Mouse (Mus musculus) embryonic facial prominence, embryonic 11.5 days (tissue): ENCODE results near the gene Ppt2. TPM values are rescaled to one million over a fixed set of nuclear protein-coding genes. Genes with fewer than 3 reads are reported as not detected.

Experiments
- ATAC-seq: fragments of 200-750 bp; cut with Nextera tagmentation; replicated peaks from 2 replicates; pipeline ENCODE4 v1.8.0; 2017; ENCODE audit warnings: low read depth; ENCODE audit not compliant: insufficient number of reproducible peaks, low FRiP score, low TSS enrichment
- DNase-seq: peaks from one replicate; pipeline ENCODE4 v3.0.0-alpha.2; 2015; ENCODE audit warnings: low spot score
- H3K27ac ChIP-seq: fragments of 300-500 bp; sonication (generic); replicated peaks from 2 replicates; pipeline ENCODE4 v1.5.1; 2014; ENCODE audit warnings: mild to moderate bottlenecking, low read depth, low read length, control low read depth
- H3K27me3 ChIP-seq: fragments of 300-500 bp; sonication (generic); 2 replicates; pipeline ENCODE4 v1.6.1; 2014; ENCODE audit warnings: mild to moderate bottlenecking, low read length, moderate library complexity, mixed read lengths; ENCODE audit not compliant: control insufficient read depth, insufficient read depth
- H3K36me3 ChIP-seq: fragments of 300-500 bp; sonication (generic); replicated peaks from 2 replicates; pipeline ENCODE4 v1.6.1; 2014; ENCODE audit warnings: low read depth, mild to moderate bottlenecking, low read length, moderate library complexity, mixed read lengths; ENCODE audit not compliant: control insufficient read depth, insufficient read depth
- H3K4me1 ChIP-seq: fragments of 300-500 bp; sonication (generic); 2 replicates; pipeline ENCODE4 v1.6.1; 2014; ENCODE audit warnings: low read length, mixed read lengths; ENCODE audit not compliant: control insufficient read depth, insufficient read depth
- H3K4me2 ChIP-seq: fragments of 300-500 bp; sonication (generic); 2 replicates; pipeline ENCODE4 v1.6.1; 2014; ENCODE audit warnings: low read depth, mild to moderate bottlenecking, control low read depth, low read length, moderate library complexity
- H3K4me3 ChIP-seq: fragments of 300-500 bp; sonication (generic); 2 replicates; pipeline ENCODE4 v1.5.1; 2014; ENCODE audit warnings: low read depth, low read length, control low read depth
- H3K9ac ChIP-seq: fragments of 300-500 bp; sonication (generic); replicated peaks from 2 replicates; pipeline ENCODE4 v1.6.1; 2014; ENCODE audit warnings: mild to moderate bottlenecking, control low read depth, low read length
- H3K9me3 ChIP-seq: fragments of 300-500 bp; sonication (generic); replicated peaks from 2 replicates; pipeline ENCODE4 v1.6.1; 2016; ENCODE audit warnings: mild to moderate bottlenecking, low read length, inconsistent platforms, mixed read lengths; ENCODE audit not compliant: control insufficient read depth
- WGBS: fragments of 180-500 bp; shearing (Covaris S2); extraction: QIAGEN DNeasy Blood & Tissue Kit; methylation state at CpG from one replicate; pipeline ENCODE4 v1.1.7; 2014; 5-methylcytosine and 5-hydroxymethylcytosine counted together
- polyA plus RNA-seq: library from polyadenylated mRNA; unstranded; fragments of >200 nt; fragmentation: Nextera tagmentation; extraction: Ambion mirVana; gene quantifications from 2 replicates; pipeline ENCODE4 v1.2.1, GENCODE M21; 2014

The Ppt2 gene
- polyA plus RNA-seq, 1 experiment from 2014 or later: 20.0 TPM

DNA sequence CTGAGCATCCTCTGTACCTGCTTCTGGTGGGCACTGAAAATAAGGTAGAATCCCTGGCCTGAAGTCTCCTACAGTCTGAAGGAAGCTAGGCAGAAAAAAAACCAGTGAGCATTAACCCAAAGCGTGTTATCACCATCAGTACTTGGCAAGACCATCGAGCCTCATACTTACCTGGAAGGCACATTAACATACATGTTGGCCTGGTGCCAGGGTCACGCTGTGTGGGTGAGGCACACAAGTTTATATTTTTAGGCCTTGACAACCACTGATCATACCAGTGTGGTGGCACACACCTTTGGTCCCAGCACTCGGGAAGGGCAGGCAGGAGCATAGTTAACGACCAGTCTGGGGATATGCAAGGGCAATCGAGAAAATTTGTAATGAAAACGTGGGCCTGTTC lies 20.3 kb downstream of the Ppt2 start:
- Histone ChIP-seq H3K27ac (no peak overlapping the region), H3K9me3 (no peaks in the 10 kb centered on the region), H3K4me2 (no peak overlapping the region), H3K27me3 (no peaks in the 10 kb centered on the region), H3K36me3 (peaks cover 9% of the 10 kb centered on the region), H3K4me3 (no peak overlapping the region), H3K9ac (no peak overlapping the region), H3K4me1 (peaks cover 4% of the 10 kb centered on the region)
- WGBS: 91% methylated on average over 7 of the region's 7 CpGs
- DNase-seq (no peak), ATAC-seq (no peak)

DNA sequence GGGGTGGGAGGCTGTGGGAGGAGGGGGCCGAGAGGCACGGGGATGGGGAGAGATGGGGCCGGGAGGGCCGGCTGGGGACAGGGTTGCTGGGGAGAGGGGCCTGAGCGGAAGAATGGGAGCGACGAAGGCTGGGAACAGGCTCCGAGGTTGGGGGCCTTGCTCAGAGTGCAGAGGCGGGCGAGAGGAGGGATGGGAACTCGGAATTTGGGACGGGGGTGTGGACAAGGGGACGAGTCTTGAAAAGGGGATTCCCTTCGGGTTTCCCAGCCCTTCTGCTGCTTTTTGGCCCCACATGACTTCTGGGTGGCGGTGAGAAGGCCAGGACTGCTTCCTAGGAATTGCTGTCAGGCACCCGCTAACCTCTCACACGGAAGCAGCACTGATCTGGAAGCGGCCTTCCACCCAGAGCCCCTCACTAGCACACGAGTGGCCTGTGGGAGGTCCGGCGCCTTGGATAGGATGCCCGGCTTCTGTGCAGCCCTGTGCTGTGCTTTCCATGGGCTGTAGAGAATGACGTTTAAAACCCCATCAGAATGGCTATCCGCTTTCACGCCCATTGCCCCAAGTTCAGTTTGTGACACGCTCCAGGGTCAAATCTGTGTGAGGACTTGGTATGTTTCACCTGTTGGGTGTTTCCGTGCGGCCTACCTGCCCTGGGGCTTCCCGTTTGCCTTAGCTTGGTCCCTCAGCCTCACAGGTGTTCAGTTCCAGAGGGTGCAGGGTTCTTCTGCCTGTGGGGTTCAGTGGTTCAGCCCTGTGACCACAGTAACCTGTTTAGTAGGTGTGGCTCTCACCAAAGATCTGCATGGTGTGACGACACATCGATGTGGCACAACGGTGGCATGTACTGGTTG lies 21.9 kb downstream of the Ppt2 start:
- H3K27ac ChIP-seq: peak overlapping the region; percentile 88
- DNase-seq (no peak), ATAC-seq (no peak)
- peak overlapping the region; percentile 88 for H3K9ac ChIP-seq
- peak overlapping the region; percentile 99 for H3K4me3 ChIP-seq
- H3K27me3 ChIP-seq: no peaks in the 10 kb centered on the region
- H3K36me3 ChIP-seq: no peaks in the 10 kb centered on the region
- peak overlapping the region; percentile 90 for H3K4me2 ChIP-seq
- peaks cover 4% of the 10 kb centered on the region for H3K4me1 ChIP-seq
- no peaks in the 10 kb centered on the region for H3K9me3 ChIP-seq
- WGBS: 18% methylated on average over 31 of the region's 32 CpGs

DNA sequence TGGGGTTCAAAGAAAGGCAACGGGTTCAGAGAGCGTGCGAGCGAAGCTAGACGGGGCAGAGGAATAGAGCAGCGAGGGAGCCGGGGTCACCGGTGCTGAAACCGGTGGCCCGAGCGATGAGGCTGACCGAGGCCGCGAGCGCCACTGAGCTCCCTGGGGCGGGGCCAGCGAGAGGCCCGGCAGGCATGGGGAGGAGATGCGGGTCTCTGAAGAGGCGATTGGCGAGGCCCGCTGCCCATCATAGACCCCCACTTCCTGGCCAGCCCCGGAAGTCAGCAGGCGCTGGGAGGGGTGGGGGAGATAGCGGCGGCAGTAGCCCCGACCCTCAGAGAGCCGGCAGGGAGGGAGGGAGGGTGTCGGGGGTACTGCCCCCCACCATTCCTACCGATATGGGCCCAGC lies 22.7 kb downstream of the Ppt2 start:
- H3K4me2 ChIP-seq: peak overlapping the region; percentile 90
- H3K4me3 ChIP-seq: peak overlapping the region; percentile 99
- peak overlapping the region; percentile 88 for H3K9ac ChIP-seq
- ATAC-seq (peak; percentile 40), DNase-seq (peak; percentile 93)
- H3K4me1 ChIP-seq: peaks cover 4% of the 10 kb centered on the region
- H3K36me3 ChIP-seq: no peaks in the 10 kb centered on the region
- 0% methylated on average over 29 of the region's 30 CpGs for WGBS
- no peaks in the 10 kb centered on the region for H3K9me3 ChIP-seq
- H3K27me3 ChIP-seq: no peaks in the 10 kb centered on the region
- H3K27ac ChIP-seq: peak overlapping the region; percentile 88

DNA sequence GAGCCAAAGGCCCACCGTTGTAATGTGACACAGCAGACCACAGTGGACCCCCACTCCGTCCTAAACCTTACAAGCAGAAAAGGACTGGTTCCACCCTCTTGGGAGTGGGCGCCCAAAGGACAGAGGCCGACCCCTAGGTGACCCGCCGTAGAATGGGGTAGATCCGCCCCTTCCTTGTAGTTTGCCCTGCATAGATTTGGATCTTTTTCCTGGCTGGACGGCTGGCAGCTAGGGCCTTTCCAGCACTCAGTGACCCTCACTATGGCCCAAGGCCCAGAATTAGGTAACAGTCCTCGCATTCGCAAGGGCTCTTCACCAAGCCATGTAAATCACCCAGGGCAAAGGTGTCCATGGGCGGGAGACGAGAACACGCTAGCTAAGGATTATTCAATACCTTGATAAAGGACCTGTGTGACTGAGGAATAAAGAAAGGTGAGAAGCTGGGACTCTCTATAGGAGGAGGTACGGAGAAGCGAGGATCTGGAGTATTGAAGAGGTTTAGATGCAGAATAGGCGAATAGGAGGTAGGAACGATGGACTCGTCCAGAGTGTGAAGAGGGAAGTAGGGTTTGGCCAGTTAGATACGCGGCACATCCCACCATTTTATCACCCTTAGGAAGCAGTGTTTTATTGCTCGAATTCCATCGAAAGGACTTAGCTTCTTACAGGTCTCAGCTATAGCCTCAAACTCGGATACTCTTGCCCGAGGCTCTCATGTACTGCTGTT lies 23.6 kb downstream of the Ppt2 start:
- Histone ChIP-seq H3K4me3 (peak overlapping the region; percentile 99), H3K27me3 (no peaks in the 10 kb centered on the region), H3K4me1 (peaks cover 4% of the 10 kb centered on the region), H3K9ac (peak overlapping the region; percentile 54), H3K36me3 (no peaks in the 10 kb centered on the region), H3K4me2 (peak overlapping the region; percentile 90), H3K9me3 (no peaks in the 10 kb centered on the region), H3K27ac (peak overlapping the region; percentile 88)
- DNase-seq (no peak), ATAC-seq (no peak)
- WGBS: 22% methylated on average over 24 of the region's 24 CpGs

DNA sequence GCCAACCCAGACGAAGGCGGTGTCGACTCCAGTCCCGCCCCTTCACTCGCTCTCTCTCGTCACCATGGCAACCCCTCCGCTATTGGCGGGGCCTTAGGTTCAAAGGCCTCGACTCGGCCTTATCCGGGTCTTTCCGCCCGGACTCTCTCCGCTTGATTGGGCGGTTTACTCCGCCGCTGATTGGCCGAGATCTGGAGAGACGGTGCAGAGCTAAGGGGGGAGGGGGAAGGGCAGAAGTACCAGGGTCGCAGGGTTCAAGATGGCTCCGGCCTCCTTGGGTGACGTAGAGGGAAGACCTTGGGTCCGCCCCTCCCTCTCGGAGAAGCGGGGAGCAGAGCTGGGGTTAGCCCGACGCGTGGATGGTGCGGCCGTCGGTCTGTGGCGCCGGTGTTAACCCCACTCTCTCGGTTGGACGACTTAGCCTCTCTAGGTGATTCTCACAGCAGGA lies 24.2 kb downstream of the Ppt2 start, which contains the start of gene Agpat1:
Gene Agpat1 (plus strand): TSS at position 202 of the 448 bp plus-strand sequence.
- WGBS: under 1% methylated on average over 35 of the region's 35 CpGs
- no peaks in the 10 kb centered on the region for H3K36me3 ChIP-seq
- ATAC-seq: peak; percentile 90
- peak within 1 kb of the TSS; percentile 99 for H3K4me3 ChIP-seq
- peak within 1 kb of the TSS; percentile 65 for H3K9ac ChIP-seq
- no peaks in the 10 kb centered on the region for H3K27me3 ChIP-seq
- peak within 1 kb of the TSS; percentile 90 for H3K4me2 ChIP-seq
- peak; percentile 100 for DNase-seq
- H3K27ac ChIP-seq: peak within 1 kb of the TSS; percentile 88
- H3K4me1 ChIP-seq: peaks cover 4% of the 10 kb centered on the region
- H3K9me3 ChIP-seq: no peaks in the 10 kb centered on the region

DNA sequence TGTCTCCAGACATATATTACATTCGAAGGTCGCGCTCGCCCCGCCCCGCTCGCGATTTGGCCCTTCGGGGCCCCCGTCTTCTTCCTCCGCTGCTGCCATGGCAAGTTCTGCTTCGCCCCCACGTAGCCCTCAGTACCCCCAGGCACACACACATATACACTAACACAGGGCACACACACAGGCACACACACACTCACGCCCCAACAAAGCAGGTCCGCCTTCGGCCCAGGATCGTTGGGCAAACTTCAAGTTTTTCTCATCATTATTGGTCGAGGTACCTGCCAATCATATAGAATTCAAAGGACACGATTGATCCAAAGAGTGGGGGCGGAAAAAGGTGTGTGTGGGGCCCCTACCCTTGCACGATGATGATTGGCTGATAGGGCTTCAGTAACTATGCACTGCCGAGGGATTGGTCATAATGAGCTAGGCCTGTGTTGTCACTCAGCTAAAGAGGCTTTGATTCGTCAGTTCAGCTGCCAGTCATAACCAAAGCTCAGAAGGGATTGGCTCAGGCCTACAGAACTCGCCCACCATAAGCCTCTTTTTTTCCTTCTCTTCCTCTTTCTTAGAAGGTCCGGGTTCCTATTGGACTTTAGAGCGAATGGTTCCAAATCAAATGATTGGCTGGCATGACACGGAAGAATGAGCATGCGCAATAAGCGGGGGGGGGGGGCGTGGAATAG lies 24.8 kb downstream of the Ppt2 start, which contains the start of gene Rnf5:
Gene Rnf5 (minus strand): TSS at position 316 of the 686 bp plus-strand sequence.
- Histone ChIP-seq H3K9ac (peak within 1 kb of the TSS; percentile 65), H3K36me3 (no peaks in the 10 kb centered on the region), H3K4me2 (peak within 1 kb of the TSS; percentile 90), H3K27ac (peak within 1 kb of the TSS; percentile 88), H3K27me3 (no peaks in the 10 kb centered on the region), H3K9me3 (no peaks in the 10 kb centered on the region), H3K4me1 (peaks cover 4% of the 10 kb centered on the region), H3K4me3 (peak within 1 kb of the TSS; percentile 99)
- ATAC-seq: peak; percentile 97
- WGBS: under 1% methylated on average over 30 of the region's 30 CpGs
- DNase-seq: peak; percentile 100

DNA sequence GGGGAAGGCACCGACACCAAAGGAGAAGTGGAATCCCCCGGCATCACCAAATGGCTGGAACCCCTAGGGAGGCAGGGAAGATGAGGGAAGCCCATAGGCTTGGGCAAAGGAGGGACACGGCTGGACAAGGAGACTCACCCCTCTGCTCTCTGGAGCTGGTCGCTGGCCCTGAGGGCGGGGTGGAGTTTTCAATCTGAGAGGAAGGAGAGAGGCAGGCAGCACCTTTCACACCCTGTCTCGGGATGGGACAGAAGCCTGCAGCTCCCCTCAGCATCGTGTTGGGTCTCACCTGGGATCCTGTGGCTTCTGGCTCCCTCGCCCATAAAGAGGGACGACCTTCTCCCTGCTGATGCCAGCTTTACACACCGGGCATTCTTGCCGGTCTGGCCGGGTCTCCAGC lies 26.5 kb downstream of the Ppt2 start:
- no peak overlapping the region for H3K4me3 ChIP-seq
- H3K27me3 ChIP-seq: no peaks in the 10 kb centered on the region
- H3K27ac ChIP-seq: no peak overlapping the region
- H3K4me2 ChIP-seq: no peak overlapping the region
- 89% methylated on average over 12 of the region's 12 CpGs for WGBS
- ATAC-seq: no peak
- no peaks in the 10 kb centered on the region for H3K9me3 ChIP-seq
- H3K36me3 ChIP-seq: no peaks in the 10 kb centered on the region
- peaks cover 8% of the 10 kb centered on the region for H3K4me1 ChIP-seq
- no peak overlapping the region for H3K9ac ChIP-seq
- DNase-seq: no peak
